Mouse (Mus musculus) midbrain, embryonic 11.5 days (tissue): ENCODE results near the gene Foxp1. TPM values are rescaled to one million over a fixed set of nuclear protein-coding genes. Genes with fewer than 3 reads are reported as not detected.

ENCODE experiments used
- ATAC-seq: fragments of 200-750 bp; cut with Nextera tagmentation; 2 replicates; pipeline ENCODE4 v1.8.0; 2017; ENCODE audit warnings: moderate TSS enrichment, moderate library complexity; ENCODE audit not compliant: low FRiP score
- DNase-seq: peaks from one replicate; pipeline ENCODE4 v3.0.0; 2015; ENCODE audit warnings: low spot score; ENCODE audit errors: missing footprints
- H3K27ac ChIP-seq: fragments of 300-500 bp; sonication (generic); 2 replicates; pipeline ENCODE4 v1.5.1; 2014; ENCODE audit warnings: low read depth, low read length
- H3K27me3 ChIP-seq: fragments of 300-500 bp; sonication (generic); 2 replicates; pipeline ENCODE4 v1.6.1; 2014; ENCODE audit warnings: mild to moderate bottlenecking, low read length, moderate library complexity, mixed read lengths; ENCODE audit not compliant: control insufficient read depth, insufficient read depth
- H3K36me3 ChIP-seq: fragments of 300-500 bp; sonication (generic); 2 replicates; pipeline ENCODE4 v1.6.1; 2014; ENCODE audit warnings: mild to moderate bottlenecking, low read length, moderate library complexity, mixed read lengths; ENCODE audit not compliant: control insufficient read depth, insufficient read depth
- H3K4me1 ChIP-seq: fragments of 300-500 bp; sonication (generic); 2 replicates; pipeline ENCODE4 v1.6.1; 2014; ENCODE audit warnings: low read length; ENCODE audit not compliant: control insufficient read depth, insufficient read depth
- H3K4me2 ChIP-seq: fragments of 300-500 bp; sonication (generic); 2 replicates; pipeline ENCODE4 v1.6.1; 2014; ENCODE audit warnings: mild to moderate bottlenecking, moderate library complexity
- H3K4me3 ChIP-seq: fragments of 300-500 bp; sonication (generic); 2 replicates; pipeline ENCODE4 v1.5.1; 2014; ENCODE audit warnings: low read depth, low read length
- H3K9ac ChIP-seq: fragments of 300-500 bp; sonication (generic); 2 replicates; pipeline ENCODE4 v1.6.1; 2014; ENCODE audit warnings: low read length
- H3K9me3 ChIP-seq: fragments of 300-500 bp; sonication (generic); 2 replicates; pipeline ENCODE4 v1.6.1; 2016; ENCODE audit warnings: low read length; ENCODE audit not compliant: control insufficient read depth
- WGBS: fragments of 180-500 bp; shearing (Covaris S2); extraction: QIAGEN DNeasy Blood & Tissue Kit; methylation state at CpG from one replicate; pipeline ENCODE4 v1.1.7; 2014; 5-methylcytosine and 5-hydroxymethylcytosine counted together
- polyA plus RNA-seq: library from polyadenylated mRNA; unstranded; fragments of >200 nt; fragmentation: Nextera tagmentation; extraction: Ambion mirVana; gene quantifications from 2 replicates; pipeline ENCODE4 v1.2.1, GENCODE M21; 2014

Foxp1 gene
- polyA plus RNA-seq, 1 experiment from 2014 or later = 86.2 TPM

DNA sequence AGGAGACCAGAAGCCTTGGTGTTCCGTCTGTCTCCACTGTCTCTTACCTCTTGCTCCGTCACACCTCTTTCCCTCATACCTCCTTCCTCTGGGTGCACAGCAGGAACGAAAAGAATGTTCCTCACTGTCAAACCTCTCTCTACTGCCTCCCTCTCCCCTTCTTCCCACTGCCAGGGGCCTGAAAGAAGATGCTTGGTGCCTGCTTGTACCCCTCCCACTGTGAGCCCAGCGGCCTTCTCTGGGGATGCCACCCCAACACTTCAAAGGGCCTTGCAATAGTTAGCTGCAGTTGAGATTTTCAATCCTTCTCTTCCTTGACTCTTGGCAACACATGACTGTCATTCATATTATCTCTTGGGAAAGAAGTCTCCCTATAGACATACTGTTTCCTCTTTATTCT, 339.7 kb downstream of the Foxp1 start:
- peak; percentile 56 for DNase-seq
- H3K36me3 ChIP-seq = no peaks in the 10 kb centered on the region

DNA sequence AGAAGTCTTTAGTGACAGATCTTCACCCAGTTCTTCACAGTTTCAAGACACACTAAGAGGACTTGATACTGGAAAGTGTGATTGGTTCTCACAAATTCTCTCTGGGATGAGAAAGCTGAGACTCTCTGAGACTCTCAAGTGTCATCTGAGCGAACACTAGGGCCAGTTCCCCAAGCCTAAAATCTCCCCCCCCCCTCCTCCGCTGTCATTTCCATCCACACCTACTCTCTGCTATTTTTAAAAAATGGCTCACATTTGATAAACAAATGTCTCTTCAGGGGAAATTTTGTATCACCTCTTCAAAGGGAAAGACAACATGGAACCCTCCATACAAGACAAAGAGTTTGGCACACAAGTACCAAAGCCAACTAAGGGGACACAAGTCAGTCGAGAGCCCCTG, 346.3 kb downstream of the Foxp1 start:
- no peak overlapping the region for H3K4me2 ChIP-seq
- H3K27me3 ChIP-seq = no peaks in the 10 kb centered on the region
- no peaks in the 10 kb centered on the region for H3K9me3 ChIP-seq
- no peaks in the 10 kb centered on the region for H3K4me1 ChIP-seq
- H3K9ac ChIP-seq = no peak overlapping the region
- ATAC-seq (no peak), DNase-seq (no peak)
- H3K36me3 ChIP-seq = no peaks in the 10 kb centered on the region
- H3K4me3 ChIP-seq = no peak overlapping the region
- H3K27ac ChIP-seq = no peak overlapping the region
- whole genome bisulfite sequencing = 89% methylated on average over 3 of the region's 3 CpGs

More for the DNA sequence above, 339.7 kb downstream of the Foxp1 start:
- Histone ChIP-seq H3K9me3 (no peaks in the 10 kb centered on the region), H3K4me1 (peaks cover 11% of the 10 kb centered on the region), H3K4me2 (no peak overlapping the region), H3K4me3 (no peak overlapping the region), H3K27ac (no peak overlapping the region), H3K27me3 (no peaks in the 10 kb centered on the region), H3K9ac (no peak overlapping the region)
- WGBS = 89% methylated on average over 4 of the region's 4 CpGs
- no peak for ATAC-seq

DNA sequence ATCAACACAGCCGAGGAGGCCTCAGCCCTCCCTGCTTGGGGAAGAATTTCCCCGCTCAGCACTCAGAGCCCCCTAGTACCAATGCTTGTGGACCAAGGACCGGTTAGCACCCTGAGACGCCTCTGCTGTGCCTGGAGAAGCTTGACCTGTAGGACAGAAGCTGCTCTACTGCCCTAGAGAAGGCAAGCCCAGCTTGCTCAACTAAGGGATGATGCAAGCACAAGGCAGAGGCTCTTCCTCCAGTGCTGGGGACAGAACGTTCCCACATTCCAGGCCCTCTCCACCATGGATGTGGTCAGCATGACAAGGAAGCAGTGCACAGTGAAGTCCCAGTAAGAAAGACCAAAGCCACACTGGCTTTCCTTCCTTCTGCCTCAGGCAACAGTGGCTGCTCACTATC, 347.1 kb downstream of the Foxp1 start:
- Histone ChIP-seq H3K27me3 (no peaks in the 10 kb centered on the region), H3K4me3 (no peak overlapping the region), H3K9ac (no peak overlapping the region), H3K27ac (no peak overlapping the region), H3K4me2 (no peak overlapping the region), H3K4me1 (no peaks in the 10 kb centered on the region), H3K9me3 (no peaks in the 10 kb centered on the region), H3K36me3 (no peaks in the 10 kb centered on the region)
- DNase-seq (no peak), ATAC-seq (no peak)
- 78% methylated on average over 5 of the region's 5 CpGs for WGBS

DNA sequence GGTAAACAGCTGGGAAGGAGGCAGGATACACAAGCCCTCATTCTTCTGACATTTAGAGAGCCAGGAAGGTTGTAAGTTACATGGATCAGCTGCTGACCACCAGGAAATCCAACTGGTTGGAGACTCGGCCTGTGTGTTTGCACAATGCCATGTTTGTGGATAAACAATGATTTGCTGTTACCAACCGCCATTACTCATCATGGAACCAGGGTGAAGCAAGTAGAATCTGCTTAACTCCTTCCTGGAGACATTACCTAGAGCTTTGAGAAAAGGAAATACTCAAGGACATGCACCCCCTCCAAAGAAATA, 348.7 kb downstream of the Foxp1 start:
- Histone ChIP-seq H3K36me3 (no peaks in the 10 kb centered on the region), H3K27ac (no peak overlapping the region), H3K9ac (no peak overlapping the region), H3K4me2 (no peak overlapping the region), H3K27me3 (no peaks in the 10 kb centered on the region), H3K4me1 (no peaks in the 10 kb centered on the region), H3K9me3 (no peaks in the 10 kb centered on the region), H3K4me3 (no peak overlapping the region)
- DNase-seq = peak; percentile 51
- ATAC-seq = no peak
- 73% methylated on average over 2 of the region's 2 CpGs for WGBS

DNA sequence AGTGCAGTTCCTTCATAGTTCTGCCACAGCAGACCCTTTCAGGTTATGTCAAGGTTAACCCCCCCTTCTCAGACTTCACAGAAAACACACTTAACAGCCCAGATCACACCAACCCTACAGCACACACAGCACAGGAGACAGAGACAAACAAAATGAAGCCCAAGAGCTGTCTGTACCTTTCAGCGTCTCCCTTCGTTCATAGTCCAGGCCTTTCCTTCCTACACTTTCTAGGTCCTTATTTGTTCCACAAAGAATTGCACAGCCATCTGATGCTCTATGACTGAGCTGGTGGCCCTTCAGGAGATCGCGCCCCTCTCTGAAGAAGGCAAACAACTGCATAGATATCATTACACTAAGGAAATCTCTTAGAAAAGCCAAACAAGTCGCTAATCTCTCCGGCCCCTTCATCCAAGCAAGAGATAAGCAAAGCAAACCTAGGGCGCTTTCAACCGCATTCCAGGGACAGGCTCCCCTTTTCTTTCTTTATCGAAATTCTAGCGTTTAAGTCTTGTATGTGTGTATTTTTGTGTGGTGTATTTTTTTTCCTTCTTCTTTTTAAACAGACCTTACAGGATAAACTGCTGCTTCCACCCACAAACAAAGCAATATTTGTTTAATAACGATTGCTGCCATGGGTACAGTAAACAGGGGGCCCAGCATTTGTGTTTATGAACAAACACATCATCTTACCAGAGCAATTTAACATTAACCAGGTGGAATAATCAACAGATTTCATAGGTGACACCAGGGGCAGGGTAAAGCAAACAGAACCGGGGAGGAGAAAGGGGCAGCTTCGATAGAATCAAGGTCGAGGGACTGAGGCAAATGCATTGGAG, 349.2 kb downstream of the Foxp1 start:
- ATAC-seq (no peak), DNase-seq (peak; percentile 49)
- no peaks in the 10 kb centered on the region for H3K4me1 ChIP-seq
- WGBS = 77% methylated on average over 14 of the region's 14 CpGs
- no peaks in the 10 kb centered on the region for H3K27me3 ChIP-seq
- H3K9me3 ChIP-seq = no peaks in the 10 kb centered on the region
- no peaks in the 10 kb centered on the region for H3K36me3 ChIP-seq
- H3K4me3 ChIP-seq = no peak overlapping the region
- no peak overlapping the region for H3K4me2 ChIP-seq
- H3K27ac ChIP-seq = no peak overlapping the region
- no peak overlapping the region for H3K9ac ChIP-seq

DNA sequence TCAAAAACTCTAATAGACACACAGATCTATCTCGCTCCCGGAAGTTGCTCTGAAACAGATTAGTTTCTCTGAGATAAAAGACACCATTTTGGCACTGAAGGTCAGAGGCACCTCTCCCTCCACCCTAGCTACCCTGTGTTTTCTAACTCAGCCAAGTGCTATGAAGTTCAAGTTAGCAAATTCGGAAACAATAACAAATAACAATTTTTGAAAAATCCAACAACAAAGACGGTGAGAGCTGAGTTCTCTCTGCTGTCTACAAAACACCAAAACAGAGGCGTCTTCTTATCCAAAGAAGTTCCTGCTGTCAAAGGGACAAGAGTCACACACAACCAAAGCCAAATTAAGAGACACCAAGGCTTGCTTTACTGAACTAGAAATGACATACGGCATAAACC, 349.9 kb downstream of the Foxp1 start:
- 83% methylated on average over 6 of the region's 6 CpGs for WGBS

DNA sequence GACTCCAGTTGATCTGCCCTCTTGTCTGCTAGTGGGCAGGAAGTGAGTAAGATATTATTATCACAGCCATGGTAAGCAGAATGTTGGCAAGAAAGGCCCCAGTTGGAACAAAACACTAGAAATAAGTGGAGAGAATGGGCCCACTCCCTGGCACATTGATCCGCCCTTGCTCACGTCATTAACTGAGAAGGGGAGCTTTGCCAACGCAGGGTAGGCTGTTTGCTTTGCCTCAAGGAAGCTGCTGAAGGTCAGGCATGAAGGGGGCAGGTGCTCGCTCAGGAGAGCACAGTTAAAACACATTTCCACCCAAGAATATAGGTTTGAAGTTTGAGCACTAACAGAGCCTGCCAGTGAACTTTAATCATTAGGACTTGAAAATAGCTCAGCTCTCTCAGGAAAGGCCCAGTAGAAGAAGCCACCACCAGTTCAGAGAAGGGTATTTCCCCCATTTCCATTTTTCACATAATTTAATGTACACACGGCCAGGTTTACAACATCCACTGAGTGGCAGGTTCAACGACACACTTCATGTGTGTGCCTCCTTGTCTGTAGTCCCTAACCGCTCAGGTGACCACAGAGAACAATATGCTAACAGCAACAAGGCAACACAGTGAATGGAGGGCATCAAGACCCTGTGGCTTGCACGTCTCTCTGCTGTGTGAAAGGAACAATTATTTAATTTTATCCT, 350.5 kb downstream of the Foxp1 start:
- no peaks in the 10 kb centered on the region for H3K9me3 ChIP-seq
- H3K4me1 ChIP-seq = no peaks in the 10 kb centered on the region
- no peak overlapping the region for H3K9ac ChIP-seq
- H3K4me3 ChIP-seq = no peak overlapping the region
- ATAC-seq (no peak), DNase-seq (peak; percentile 39)
- no peak overlapping the region for H3K4me2 ChIP-seq
- no peak overlapping the region for H3K27ac ChIP-seq
- H3K36me3 ChIP-seq = no peaks in the 10 kb centered on the region
- WGBS = 91% methylated on average over 8 of the region's 8 CpGs
- H3K27me3 ChIP-seq = no peaks in the 10 kb centered on the region

More for the DNA sequence above, 349.9 kb downstream of the Foxp1 start:
- ATAC-seq (no peak), DNase-seq (peak; percentile 53)
- Histone ChIP-seq H3K36me3 (no peaks in the 10 kb centered on the region), H3K4me1 (no peaks in the 10 kb centered on the region), H3K4me2 (no peak overlapping the region), H3K4me3 (no peak overlapping the region), H3K9me3 (no peaks in the 10 kb centered on the region), H3K27me3 (no peaks in the 10 kb centered on the region), H3K9ac (no peak overlapping the region), H3K27ac (no peak overlapping the region)

DNA sequence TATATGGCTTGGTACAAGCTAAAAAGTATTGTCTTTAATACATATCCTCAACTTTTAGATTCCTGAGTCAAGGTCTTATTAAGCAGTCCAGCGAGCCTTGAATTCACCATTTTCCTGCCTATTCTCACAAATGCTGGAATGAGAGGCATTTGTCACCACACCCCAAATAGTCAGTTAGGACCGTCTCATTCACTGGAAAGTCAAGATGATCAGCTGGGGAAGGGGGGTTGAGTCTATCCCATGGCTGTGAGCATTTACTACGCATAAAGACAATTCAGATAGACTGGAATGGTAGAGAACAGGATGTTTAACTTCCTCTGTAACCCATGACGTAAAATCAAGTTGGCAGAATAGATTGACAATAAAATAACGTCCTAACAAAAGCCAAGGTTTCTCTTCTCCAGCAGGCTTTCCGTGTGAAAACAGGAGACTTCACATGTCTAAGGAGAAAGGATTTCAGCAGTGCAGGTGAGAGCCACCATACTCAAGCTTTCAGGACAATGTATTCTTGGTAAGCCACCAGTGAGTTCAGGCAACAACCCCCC, 351.2 kb downstream of the Foxp1 start:
- H3K27ac ChIP-seq = no peak overlapping the region
- no peak overlapping the region for H3K9ac ChIP-seq
- DNase-seq = no peak

DNA sequence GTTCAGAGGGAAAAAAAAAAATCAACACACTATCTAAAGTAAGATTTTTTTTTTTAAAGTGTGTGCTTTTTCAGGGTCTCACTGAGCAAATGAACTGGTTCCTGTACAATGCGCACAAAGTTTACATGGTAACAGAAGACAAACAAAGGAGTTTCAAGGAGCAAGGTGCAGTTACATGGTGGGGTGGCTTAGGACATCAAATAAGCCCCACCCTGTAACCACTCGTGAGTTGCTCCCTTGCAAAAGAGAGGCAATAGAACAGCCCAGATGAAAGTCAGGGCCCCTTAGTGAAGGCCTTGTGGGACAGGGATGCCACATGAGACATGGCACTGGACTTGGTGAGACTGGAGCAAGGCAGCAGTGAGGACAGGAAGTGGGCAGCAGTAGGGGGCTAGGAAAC, 353.8 kb downstream of the Foxp1 start:
- 87% methylated on average over 2 of the region's 2 CpGs for WGBS
- Histone ChIP-seq H3K27me3 (no peaks in the 10 kb centered on the region), H3K4me3 (no peak overlapping the region), H3K9ac (no peak overlapping the region), H3K27ac (no peak overlapping the region), H3K36me3 (no peaks in the 10 kb centered on the region), H3K9me3 (no peaks in the 10 kb centered on the region), H3K4me1 (no peaks in the 10 kb centered on the region), H3K4me2 (no peak overlapping the region)
- DNase-seq (no peak), ATAC-seq (no peak)

More for the DNA sequence above, 351.2 kb downstream of the Foxp1 start:
- WGBS = 85% methylated on average over 6 of the region's 6 CpGs
- Histone ChIP-seq H3K27me3 (no peaks in the 10 kb centered on the region), H3K36me3 (no peaks in the 10 kb centered on the region), H3K9me3 (no peaks in the 10 kb centered on the region), H3K4me2 (no peak overlapping the region), H3K4me3 (no peak overlapping the region), H3K4me1 (no peaks in the 10 kb centered on the region)
- ATAC-seq = no peak
